Mouse (Mus musculus): ENCODE measurements around the gene Gatc. TPM values are rescaled to one million over a fixed set of nuclear protein-coding genes. Genes with fewer than 3 reads are reported as not detected.

Gene Gatc
- total RNA-seq (2012; rRNA removed) (6.2 and 7.3 TPM in 2 replicates), total RNA-seq (2014; rRNA removed) (11.7 and 14.4 TPM in 2 replicates), polyA plus RNA-seq (2012; ENCODE audit: insufficient read length, low read depth) (27.0 and 34.0 TPM in 2 replicates)

GRCm38 (mm10) chr5:115340577-115341313 lies at the start of gene Gatc, which contains the start of gene Triap1:
TSS of gene Gatc (minus strand) at chr5:115341178.
TSS of gene Triap1 (plus strand) at chr5:115341225.
- Histone ChIP-seq H3K4me3 (replicated peaks in 1 of 3; ENCODE audit: low read depth in 2 of 3, low read length in 2 of 3, poor library complexity in 1 of 3) (peak within 1 kb of the TSS; percentile 76 to 95 (median 77)), H3K4me1 (ENCODE audit: control insufficient read depth in 1 of 2, insufficient read depth in 2 of 2) (peaks cover 5 to 26% of the 10 kb centered on the region in 2 experiments), H3K4me2 (ENCODE audit: insufficient read depth, low read depth, poor library complexity, severe bottlenecking) (peak within 1 kb of the TSS; percentile 94), H3K36me3 (replicated peaks in 1 of 2; ENCODE audit: control insufficient read depth in 1 of 2, insufficient read depth in 1 of 2, low read length in 1 of 2) (peaks cover 42 to 61% of the 10 kb centered on the region in 2 experiments), H3K9ac (ENCODE audit: insufficient read depth, low read depth) (peak within 1 kb of the TSS; percentile 91), H3K27ac (ENCODE audit: insufficient read depth, low read depth) (peak within 1 kb of the TSS; percentile 89), H3K9me3 (replicated peaks; ENCODE audit: low read length) (no peaks in the 10 kb centered on the region), H3K27me3 (replicated peaks) (no peaks in the 10 kb centered on the region), H3K79me2 (replicated peaks; ENCODE audit: control insufficient read depth, extremely low read depth, insufficient read depth, poor library complexity, severe bottlenecking) (peaks cover 43% of the 10 kb centered on the region)
- dilution Hi-C loops (cut with MboI; ENCODE audit: extremely low pct_ligation_motif_present, extremely low pct_unique_long_range_greater_than_20kb, low sequenced_read_pairs) = no loop called here
- in situ Hi-C loops (cut with MboI; ENCODE audit: low pct_ligation_motif_present, low pct_unique_long_range_greater_than_20kb, low sequenced_read_pairs) = loop anchor here (5.0 kb wide), 1 partner anchor 38 kb away; the partner anchor contains the start of gene Dynll1
- DNase-seq (ENCODE audit: extremely low read depth) = peak; percentile 83
- peak; percentile 66 for TF ChIP-seq NRF1 (IDR thresholded peaks at IDR 0.05; ENCODE audit: low read depth, low read length)
- TF ChIP-seq MEF2A (IDR thresholded peaks at IDR 0.05; ENCODE audit: borderline replicate concordance, low read depth, low read length) = peak; percentile 62; the same call in 1 of the 2 replicates
- peak; percentile 70 for TF ChIP-seq ZMIZ1 (IDR thresholded peaks at IDR 0.05; ENCODE audit: low read depth, low read length)
- no peak for TF ChIP-seq PAX5 (IDR thresholded peaks at IDR 0.05; ENCODE audit: low read length)
- no peak for TF ChIP-seq RAD21 (IDR thresholded peaks at IDR 0.05; ENCODE audit: low read depth, low read length)
- no peak for TF ChIP-seq CHD1 (IDR thresholded peaks at IDR 0.05; ENCODE audit: low read depth, low read length)
- no peak for TF ChIP-seq JUN (IDR thresholded peaks at IDR 0.05; ENCODE audit: insufficient read depth, low read depth, low read length)
- peak; percentile 81; the same call in 1 of the 2 replicates for TF ChIP-seq KAT2A (IDR thresholded peaks at IDR 0.05; ENCODE audit: insufficient replicate concordance, low read length)
- peak; percentile 73 for TF ChIP-seq TCF12 (IDR thresholded peaks at IDR 0.05; ENCODE audit: low read depth, low read length)
- TF ChIP-seq IRF4 (IDR thresholded peaks at IDR 0.05; ENCODE audit: low read depth, low read length) = 0 out of 2 replicates have a peak, but pooled peaks have one; percentile 27
- 0 out of 2 replicates have a peak, but pooled peaks have one; percentile 2 for TF ChIP-seq USF1 (IDR thresholded peaks at IDR 0.05; ENCODE audit: low read depth, low read length)
- TF ChIP-seq BHLHE40 (IDR thresholded peaks at IDR 0.05; ENCODE audit: low read depth, low read length) = peak; percentile 93
- TF ChIP-seq CTCF (conservative IDR thresholded peaks at IDR 0.05 in 1 of 2, IDR thresholded peaks at IDR 0.05 in 1 of 2; ENCODE audit: low read depth in 2 of 2, low read length in 2 of 2) = no peak
- no peak for TF ChIP-seq SMC3 (IDR thresholded peaks at IDR 0.05; ENCODE audit: low read depth, low read length)
- TF ChIP-seq GABPA (IDR thresholded peaks at IDR 0.05; ENCODE audit: insufficient replicate concordance, low read depth, low read length) = peak; percentile 46; the same call in 1 of the 2 replicates
- TF ChIP-seq MAZ (IDR thresholded peaks at IDR 0.05; ENCODE audit: low read depth, low read length) = peak; percentile 99
- TF ChIP-seq USF2 (conservative IDR thresholded peaks at IDR 0.05; ENCODE audit: low read depth, low read length) = no peak
- TF ChIP-seq NELFE (IDR thresholded peaks at IDR 0.05; ENCODE audit: low read depth, low read length) = peak; percentile 81
- TF ChIP-seq ELF1 (IDR thresholded peaks at IDR 0.05; ENCODE audit: low read depth, low read length) = peak; percentile 71; the same call in 1 of the 2 replicates
- peak; percentile 14; the same call in 1 of the 2 replicates for TF ChIP-seq MAX (IDR thresholded peaks at IDR 0.05; ENCODE audit: low read length)
- no peak for TF ChIP-seq MAFK (IDR thresholded peaks at IDR 0.05; ENCODE audit: insufficient replicate concordance, low read length)
- no peak for TF ChIP-seq ZC3H11A (IDR thresholded peaks at IDR 0.05; ENCODE audit: low read depth, low read length)
- TF ChIP-seq UBTF (IDR thresholded peaks at IDR 0.05; ENCODE audit: low read depth, low read length) = no peak
- TF ChIP-seq EP300 (IDR thresholded peaks at IDR 0.05; ENCODE audit: low read length) = 0 out of 2 replicates have a peak, but pooled peaks have one; percentile 28
- TF ChIP-seq TBP (conservative IDR thresholded peaks at IDR 0.05; ENCODE audit: low read depth, low read length) = no peak
- TF ChIP-seq SIN3A (IDR thresholded peaks at IDR 0.05; ENCODE audit: low read length) = peak; percentile 94
- TF ChIP-seq ZKSCAN1 (IDR thresholded peaks at IDR 0.05; ENCODE audit: borderline replicate concordance, low read depth, low read length) = no peak; the same call in 1 of the 2 replicates
- peak; percentile 48; the same call in 1 of the 2 replicates for TF ChIP-seq RCOR1 (conservative IDR thresholded peaks at IDR 0.05; ENCODE audit: low read depth, low read length)
- TF ChIP-seq ZNF384 (IDR thresholded peaks at IDR 0.05; ENCODE audit: low read depth, low read length) = no peak
- peak; percentile 70; the same call in 1 of the 2 replicates for TF ChIP-seq POLR2A (IDR thresholded peaks at IDR 0.05; ENCODE audit: low read depth, low read length)
- TF ChIP-seq CHD2 (IDR thresholded peaks at IDR 0.05; ENCODE audit: low read length) = peak; percentile 26; the same call in 1 of the 2 replicates
- TF ChIP-seq POLR2AphosphoS2 (IDR thresholded peaks at IDR 0.05; ENCODE audit: low read depth, low read length) = no peak; the same call in 1 of the 2 replicates
- TF ChIP-seq E2F4 (IDR thresholded peaks at IDR 0.05; ENCODE audit: insufficient replicate concordance, low read depth, low read length) = no peak
- peak; percentile 90 for TF ChIP-seq HCFC1 (IDR thresholded peaks at IDR 0.05; ENCODE audit: low read depth, low read length)
- peak; percentile 91; the same call in 1 of the 2 replicates for TF ChIP-seq MXI1 (IDR thresholded peaks at IDR 0.05; ENCODE audit: low read depth, low read length)
- no peak for TF ChIP-seq JUND (conservative IDR thresholded peaks at IDR 0.05; ENCODE audit: low read depth, low read length)
- TF ChIP-seq ETS1 (conservative IDR thresholded peaks at IDR 0.05; ENCODE audit: low read depth, low read length) = no peak

Measured in CH12.LX (cell line).